Mouse (Mus musculus) spleen, adult 2 months (tissue): Measurements from ENCODE around the gene Nefh.

Experiments
- CTCF ChIP-seq: fragments of 200-500 bp; IDR thresholded peaks from 2 replicates; pipeline ENCODE4 v1.5.1; 2011; ENCODE audit warnings: mild to moderate bottlenecking, inconsistent platforms; ENCODE audit not compliant: insufficient read depth, insufficient read length, insufficient replicate concordance; ENCODE audit errors: extremely low read depth
- POLR2A ChIP-seq: fragments of 200-500 bp; IDR thresholded peaks from 2 replicates; pipeline ENCODE4 v1.6.1; 2011; ENCODE audit warnings: low read depth, low read length, inconsistent platforms

GRCm38 (mm10) chr11:4936243-4936642 lies 11.6 kb downstream of the Nefh start:
- no peak for TF ChIP-seq CTCF
- TF ChIP-seq POLR2A: no peak
